Mouse (Mus musculus) MEL (cell line): ENCODE data around the gene Cd302. TPM values are rescaled to one million over a fixed set of nuclear protein-coding genes. Genes with fewer than 3 reads are reported as not detected.

Source experiments
- DNase-seq: peaks from one replicate; pipeline ENCODE4 v3.0.0; 2011; ENCODE audit warnings: low read depth, low spot score
- H3K27ac ChIP-seq: 2 replicates; pipeline ENCODE4 v1.5.1; 2012; ENCODE audit warnings: low read depth, mild to moderate bottlenecking, control low read depth, low read length, moderate library complexity; ENCODE audit not compliant: control insufficient read depth
- H3K27me3 ChIP-seq, 2 experiments: fragments of 150-350 bp in 1 of 2; sonication (generic) in 1 of 2; 2 replicates each; pipeline ENCODE4 v1.6.1; 2012; ENCODE audit warnings: low read length in 2 of 2, mild to moderate bottlenecking in 2 of 2, improper control_type of control experiment in 1 of 2, moderate library complexity in 1 of 2; ENCODE audit not compliant: insufficient read depth in 2 of 2, control insufficient read depth in 1 of 2
- H3K36me3 ChIP-seq, 2 experiments: 2 replicates each; pipeline ENCODE4 v1.6.1; 2012 to 2014; ENCODE audit warnings: low read length in 2 of 2, improper control_type of control experiment in 1 of 2, inconsistent platforms in 1 of 2, mild to moderate bottlenecking in 1 of 2; ENCODE audit not compliant: insufficient read depth in 2 of 2, control insufficient read depth in 1 of 2
- H3K4me1 ChIP-seq, 2 experiments: fragments of 150-350 bp in 1 of 2; sonication (generic) in 1 of 2; 2 replicates each; pipeline ENCODE4 v1.6.1; 2012; ENCODE audit warnings: low read length in 2 of 2, improper control_type of control experiment in 1 of 2, mild to moderate bottlenecking in 1 of 2; ENCODE audit not compliant: insufficient read depth in 2 of 2, control insufficient read depth in 1 of 2
- H3K4me3 ChIP-seq, 2 experiments: fragments of 150-350 bp in 1 of 2; sonication (generic) in 1 of 2; 2 replicates each; pipeline ENCODE4 v1.5.1; 2012; ENCODE audit warnings: low read depth in 2 of 2, low read length in 2 of 2, mild to moderate bottlenecking in 2 of 2, moderate library complexity in 2 of 2, control low read depth in 1 of 2, improper control_type of control experiment in 1 of 2; ENCODE audit not compliant: control insufficient read depth in 1 of 2, insufficient read depth in 1 of 2
- H3K79me2 ChIP-seq: 2 replicates; pipeline ENCODE4 v1.6.1; 2012; ENCODE audit warnings: mild to moderate bottlenecking, low read length, moderate library complexity; ENCODE audit not compliant: control insufficient read depth, poor library complexity, insufficient read depth
- H3K9ac ChIP-seq: 2 replicates; pipeline ENCODE4 v1.6.1; 2012; ENCODE audit warnings: low read depth, mild to moderate bottlenecking, control low read depth, low read length, moderate library complexity; ENCODE audit not compliant: control insufficient read depth, poor library complexity, severe bottlenecking
- H3K9me3 ChIP-seq: fragments of 150-350 bp; sonication (generic); replicated peaks from 2 replicates; pipeline ENCODE4 v1.6.1; 2012; ENCODE audit warnings: mild to moderate bottlenecking, low read length, improper control_type of control experiment, moderate library complexity; ENCODE audit not compliant: insufficient read depth
- CTCF ChIP-seq, 3 experiments: IDR thresholded peaks in 2 of 3; conservative IDR thresholded peaks in 1 of 3; 2 replicates each; pipeline ENCODE4 v1.5.1; 2011 to 2012; ENCODE audit warnings: low read length in 3 of 3, low read depth in 2 of 3, mild to moderate bottlenecking in 2 of 3, improper control_type of control experiment in 1 of 3, inconsistent platforms in 1 of 3, mixed read lengths in 1 of 3, moderate library complexity in 1 of 3; ENCODE audit not compliant: control insufficient read depth in 1 of 3, insufficient read depth in 1 of 3, poor library complexity in 1 of 3, severe bottlenecking in 1 of 3
- E2F4 ChIP-seq: IDR thresholded peaks from 2 replicates; pipeline ENCODE4 v1.6.1; 2011; ENCODE audit warnings: low read depth, low read length, improper control_type of control experiment, borderline replicate concordance
- GABPA ChIP-seq: IDR thresholded peaks from 2 replicates; pipeline ENCODE4 v1.6.1; 2012; ENCODE audit warnings: low read depth, mild to moderate bottlenecking, inconsistent platforms, low read length, improper control_type of control experiment, moderate library complexity
- GATA1 ChIP-seq: IDR thresholded peaks from 2 replicates; pipeline ENCODE4 v1.6.1; 2011; ENCODE audit warnings: low read depth, low read length, improper control_type of control experiment
- HCFC1 ChIP-seq: IDR thresholded peaks from 2 replicates; pipeline ENCODE4 v1.6.1; 2012; ENCODE audit warnings: low read depth, mild to moderate bottlenecking, inconsistent platforms, low read length, improper control_type of control experiment, moderate library complexity
- JUND ChIP-seq: IDR thresholded peaks from 2 replicates; pipeline ENCODE4 v1.6.1; 2011; ENCODE audit warnings: low read depth, mild to moderate bottlenecking, improper control_type of control experiment, low read length
- KAT2A ChIP-seq: conservative IDR thresholded peaks from 2 replicates; pipeline ENCODE4 v1.6.1; 2012; ENCODE audit warnings: low read depth, low read length, improper control_type of control experiment, inconsistent platforms
- MXI1 ChIP-seq: IDR thresholded peaks from 2 replicates; pipeline ENCODE4 v1.6.1; 2011; ENCODE audit warnings: mild to moderate bottlenecking, low read depth, low read length, improper control_type of control experiment
- MYB ChIP-seq: IDR thresholded peaks from 2 replicates; pipeline ENCODE4 v1.6.1; 2011; ENCODE audit warnings: mild to moderate bottlenecking, low read depth, low read length, improper control_type of control experiment
- MYC ChIP-seq: IDR thresholded peaks from 2 replicates; pipeline ENCODE4 v1.6.1; 2011; ENCODE audit warnings: low read depth, mild to moderate bottlenecking, low read length, improper control_type of control experiment, moderate library complexity
- NRF1 ChIP-seq: IDR thresholded peaks from 2 replicates; pipeline ENCODE4 v1.6.1; 2014; ENCODE audit warnings: low read depth, mild to moderate bottlenecking, inconsistent platforms, low read length, improper control_type of control experiment, moderate library complexity; ENCODE audit not compliant: poor library complexity, insufficient read depth, severe bottlenecking
- POLR2A ChIP-seq, 2 experiments: IDR thresholded peaks; 2 replicates each; pipeline ENCODE4 v1.6.1; 2011 to 2012; ENCODE audit warnings: low read length in 2 of 2, mild to moderate bottlenecking in 2 of 2, control low read depth in 1 of 2, improper control_type of control experiment in 1 of 2, low read depth in 1 of 2, moderate library complexity in 1 of 2; ENCODE audit not compliant: control insufficient read depth in 1 of 2, insufficient read depth in 1 of 2, poor library complexity in 1 of 2
- RCOR1 ChIP-seq: IDR thresholded peaks from 2 replicates; pipeline ENCODE4 v1.6.1; 2012; ENCODE audit warnings: low read depth, mild to moderate bottlenecking, inconsistent platforms, low read length, improper control_type of control experiment
- SIN3A ChIP-seq: IDR thresholded peaks from 2 replicates; pipeline ENCODE4 v1.6.1; 2012; ENCODE audit warnings: low read length, improper control_type of control experiment, inconsistent platforms
- TAL1 ChIP-seq: IDR thresholded peaks from 2 replicates; pipeline ENCODE4 v1.6.1; 2012; ENCODE audit warnings: mild to moderate bottlenecking, inconsistent platforms, low read length, moderate library complexity, mixed read lengths
- TCF12 ChIP-seq: IDR thresholded peaks from 2 replicates; pipeline ENCODE4 v1.6.1; 2014; ENCODE audit warnings: low read depth, mild to moderate bottlenecking, inconsistent platforms, low read length, improper control_type of control experiment, moderate library complexity
- USF1 ChIP-seq: IDR thresholded peaks from 2 replicates; pipeline ENCODE4 v1.6.1; 2014; ENCODE audit warnings: low read depth, mild to moderate bottlenecking, inconsistent platforms, low read length, improper control_type of control experiment, moderate library complexity
- ZKSCAN1 ChIP-seq: IDR thresholded peaks from 2 replicates; pipeline ENCODE4 v1.6.1; 2012; ENCODE audit warnings: low read depth, mild to moderate bottlenecking, inconsistent platforms, low read length, improper control_type of control experiment, moderate library complexity
- polyA plus RNA-seq, 2 experiments: library from polyadenylated mRNA; stranded (reverse) in 1 of 2; unstranded in 1 of 2; fragments of >175 nt in 1 of 2; fragments of >200 nt in 1 of 2; gene quantifications; 2 replicates each; pipeline versions ENCODE4 v1.2.1 to v1.2.4; 2012; ENCODE audit warnings: low replicate concordance in 2 of 2, low read depth in 1 of 2; ENCODE audit not compliant: insufficient read length in 2 of 2, insufficient read depth in 1 of 2, missing spikeins in 1 of 2
- total RNA-seq: library from RNA; depleted of rRNA; stranded (reverse); fragments of 300-350 nt; gene quantifications from 2 replicates; pipeline ENCODE4 v1.2.3, GENCODE M21; 2012

Gene Cd302
- total and polyA plus RNA-seq, 3 experiments = 0.92 to 1.7 TPM; not detected in 1

DNA sequence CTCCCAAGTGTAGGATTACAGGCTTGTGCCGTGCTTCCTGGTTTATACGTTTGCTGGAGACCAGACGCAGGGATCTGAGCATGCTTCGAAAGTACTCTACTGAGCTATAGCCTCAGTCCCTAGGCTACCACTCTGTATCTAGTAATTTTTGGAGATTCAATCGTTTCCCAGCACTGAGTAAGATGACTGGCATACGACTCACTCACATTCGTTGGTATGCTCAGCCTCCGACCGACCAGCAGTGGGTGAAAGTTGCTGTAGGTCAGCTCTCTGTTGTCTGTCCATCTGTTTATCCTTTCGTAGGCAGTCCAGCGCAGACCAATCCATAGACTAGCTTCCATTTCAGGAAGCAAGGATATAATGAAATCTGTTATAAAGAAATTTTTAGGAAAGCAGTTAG is 43.3 kb upstream of the Cd302 start:
- peaks cover 0 to 19% of the 10 kb centered on the region in 2 experiments; a peak in 2 of 4 replicates for H3K36me3 ChIP-seq
- DNase-seq = no peak

DNA sequence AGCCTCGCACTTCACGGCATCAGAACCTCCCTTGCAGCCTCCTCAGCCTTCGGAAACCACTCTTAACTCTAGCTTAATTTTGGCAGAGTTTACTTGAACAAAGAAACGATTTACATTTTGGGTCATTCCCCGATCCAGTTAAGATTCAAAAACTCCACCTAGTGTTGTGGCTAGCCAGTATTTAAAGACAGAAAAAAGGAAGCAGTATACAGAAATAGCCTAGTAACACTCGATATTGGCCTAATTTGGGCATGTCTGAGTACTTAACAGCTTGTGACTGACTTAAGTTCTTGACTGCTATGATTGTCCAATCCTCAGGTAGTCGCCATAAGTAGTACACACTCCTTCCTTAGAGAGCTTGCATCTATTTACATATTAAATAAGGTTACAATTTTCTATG is 42.7 kb upstream of the Cd302 start:
- H3K27ac ChIP-seq = no peak overlapping the region
- H3K4me3 ChIP-seq = no peak overlapping the region
- no peaks in the 10 kb centered on the region for H3K27me3 ChIP-seq
- no peaks in the 10 kb centered on the region for H3K9me3 ChIP-seq
- peaks cover 0 to 19% of the 10 kb centered on the region in 2 experiments; a peak in 2 of 4 replicates for H3K36me3 ChIP-seq
- no peak for TF ChIP-seq SIN3A
- TF ChIP-seq CTCF (IDR thresholded peaks at IDR 0.05 in 2 of 3, conservative IDR thresholded peaks at IDR 0.05 in 1 of 3; ENCODE audit: control insufficient read depth in 1 of 3, insufficient read depth in 1 of 3, low read depth in 2 of 3, low read length in 3 of 3, poor library complexity in 1 of 3, severe bottlenecking in 1 of 3) = no peak
- TF ChIP-seq GATA1 = no peak
- TF ChIP-seq MYC = no peak
- no peak for TF ChIP-seq TAL1
- no peak for TF ChIP-seq GABPA
- TF ChIP-seq RCOR1 = no peak
- DNase-seq = no peak
- no peak overlapping the region for H3K9ac ChIP-seq
- peaks cover 0 to 17% of the 10 kb centered on the region in 2 experiments; a peak in 2 of 4 replicates for H3K4me1 ChIP-seq
- no peaks in the 10 kb centered on the region for H3K79me2 ChIP-seq

More for the DNA sequence above, 43.3 kb upstream of the Cd302 start:
- H3K79me2 ChIP-seq = no peaks in the 10 kb centered on the region
- H3K4me1 ChIP-seq = peaks cover 0 to 17% of the 10 kb centered on the region in 2 experiments; a peak in 2 of 4 replicates
- no peak overlapping the region for H3K4me3 ChIP-seq
- TF ChIP-seq MYB (no peak), TAL1 (no peak), JUND (no peak), MXI1 (no peak), USF1 (no peak), HCFC1 (no peak), KAT2A (no peak), TCF12 (no peak), GATA1 (no peak), E2F4 (no peak), ZKSCAN1 (no peak), POLR2A (IDR thresholded peaks at IDR 0.05; ENCODE audit: control insufficient read depth in 1 of 2, insufficient read depth in 1 of 2, low read depth in 1 of 2, low read length in 2 of 2, poor library complexity in 1 of 2) (no peak), NRF1 (no peak)
- no peaks in the 10 kb centered on the region for H3K27me3 ChIP-seq
- no peak overlapping the region for H3K9ac ChIP-seq
- H3K27ac ChIP-seq = no peak overlapping the region
- no peaks in the 10 kb centered on the region for H3K9me3 ChIP-seq
